Mouse (Mus musculus): ENCODE results near the gene Zfp58. TPM values are rescaled to one million over a fixed set of nuclear protein-coding genes. Genes with fewer than 3 reads are reported as not detected.
"Not testable (repeated sequence)": the region's sequence is repeated elsewhere in the genome, so short reads cannot be mapped to it uniquely, and the experiment has no call there.

Zfp58 gene
- total RNA-seq (2014; fragmentation: Nextera tagmentation) (3.3 and 4.6 TPM in 2 replicates), total RNA-seq (2017) (5.5 and 12.6 TPM in 2 replicates)

- ATAC-seq (replicated peaks; ENCODE audit: low FRiP score, low TSS enrichment, poor library complexity, severe bottlenecking) = peak; percentile 98
Observed at GRCm38 (mm10) chr13:67500084-67500719, at the start of gene Zfp58. Gene Zfp58, minus strand, starts transcription at chr13:67500555.

GRCm38 (mm10) chr13:67545941-67546340 is 45.6 kb upstream of the Zfp58 start:
- ATAC-seq (replicated peaks; ENCODE audit: low FRiP score, low TSS enrichment, poor library complexity, severe bottlenecking) = no peak

GRCm38 (mm10) chr13:67527049-67527730 is 26.8 kb upstream of the Zfp58 start:
- ATAC-seq (replicated peaks; ENCODE audit: low FRiP score, low TSS enrichment, poor library complexity, severe bottlenecking) = no peak

GRCm38 (mm10) chr13:67525753-67526410 is 25.5 kb upstream of the Zfp58 start, which contains the start of the genes Gm26965 and Zfp87:
Gene Gm26965, minus strand, starts transcription at chr13:67526151.
Gene Zfp87, minus strand, starts transcription at chr13:67526177.
- peak; percentile 100 for ATAC-seq (replicated peaks; ENCODE audit: low FRiP score, low TSS enrichment, poor library complexity, severe bottlenecking)

- ATAC-seq (replicated peaks; ENCODE audit: low FRiP score, low TSS enrichment, poor library complexity, severe bottlenecking) = no peak
Observed at GRCm38 (mm10) chr13:67500908-67501307, 553 bp upstream of the Zfp58 start.

- no peak for ATAC-seq (replicated peaks; ENCODE audit: low FRiP score, low TSS enrichment, poor library complexity, severe bottlenecking)
Observed at GRCm38 (mm10) chr13:67495631-67496030, 4.7 kb downstream of the Zfp58 start.

GRCm38 (mm10) chr13:67484424-67484811 is 15.9 kb downstream of the Zfp58 start:
- ATAC-seq (replicated peaks; ENCODE audit: low FRiP score, low TSS enrichment, poor library complexity, severe bottlenecking) = peak; percentile 18

GRCm38 (mm10) chr13:67483625-67484423 is 16.5 kb downstream of the Zfp58 start, which contains the start of gene Zfp874b:
Gene Zfp874b, minus strand, starts transcription at chr13:67484258.
- peak; percentile 97 for ATAC-seq (replicated peaks; ENCODE audit: low FRiP score, low TSS enrichment, poor library complexity, severe bottlenecking)

- ATAC-seq (replicated peaks; ENCODE audit: low FRiP score, low TSS enrichment, poor library complexity, severe bottlenecking) = no peak
Observed at GRCm38 (mm10) chr13:67481528-67481927, 18.8 kb downstream of the Zfp58 start.

- ATAC-seq (replicated peaks; ENCODE audit: low FRiP score, low TSS enrichment, poor library complexity, severe bottlenecking) = no peak
Observed at GRCm38 (mm10) chr13:67469274-67469673, 31.1 kb downstream of the Zfp58 start.

GRCm38 (mm10) chr13:67463506-67464185 is 36.7 kb downstream of the Zfp58 start:
- ATAC-seq (replicated peaks; ENCODE audit: low FRiP score, low TSS enrichment, poor library complexity, severe bottlenecking) = not testable (repeated sequence)

GRCm38 (mm10) chr13:67452021-67452309 is 48.4 kb downstream of the Zfp58 start:
- peak; percentile 25 for ATAC-seq (replicated peaks; ENCODE audit: low FRiP score, low TSS enrichment, poor library complexity, severe bottlenecking)

GRCm38 (mm10) chr13:67451172-67452020 is 49.0 kb downstream of the Zfp58 start, which contains the start of gene Zfp874a:
Gene Zfp874a, minus strand, starts transcription at chr13:67451624.
- ATAC-seq (replicated peaks; ENCODE audit: low FRiP score, low TSS enrichment, poor library complexity, severe bottlenecking) = peak; percentile 100

Other genes with a start within 250 kb of the Zfp58 start
- 4.6 and 9.0 TPM in 2 replicates for gene Zfp458, start 222.1 kb downstream of the Zfp58 start, total RNA-seq (2014; fragmentation: Nextera tagmentation)
- 3.1 and 4.4 TPM in 2 replicates for gene Zfp458, start 222.1 kb downstream of the Zfp58 start, total RNA-seq (2017)
- gene Zfp457, start 194.1 kb downstream of the Zfp58 start, total RNA-seq (2014; fragmentation: Nextera tagmentation) = 2.5 and 4.3 TPM in 2 replicates
- 1.0 TPM in 1 of 2 replicates, not detected in the other for gene Zfp457, start 194.1 kb downstream of the Zfp58 start, total RNA-seq (2017)
- 5.2 and 11.6 TPM in 2 replicates for gene Zfp595, start 168.0 kb downstream of the Zfp58 start, total RNA-seq (2014; fragmentation: Nextera tagmentation)
- gene Zfp595, start 168.0 kb downstream of the Zfp58 start, total RNA-seq (2017) = 4.9 and 8.2 TPM in 2 replicates
- 6.6 and 13.8 TPM in 2 replicates for gene Gm28044, start 140.0 kb downstream of the Zfp58 start, total RNA-seq (2014; fragmentation: Nextera tagmentation)
- gene Gm28044, start 140.0 kb downstream of the Zfp58 start, total RNA-seq (2017) = 3.5 TPM in 1 of 2 replicates, not detected in the other
- gene Zfp953, start 139.9 kb downstream of the Zfp58 start, total RNA-seq (2014; fragmentation: Nextera tagmentation) = 6.1 and 7.5 TPM in 2 replicates
- gene Zfp953, start 139.9 kb downstream of the Zfp58 start, total RNA-seq (2017) = 6.3 and 10.5 TPM in 2 replicates
- gene Gm28041, start 124.8 kb downstream of the Zfp58 start, total RNA-seq (2014; fragmentation: Nextera tagmentation) = 0.66 TPM in 1 of 2 replicates, not detected in the other
- gene Gm28041, start 124.8 kb downstream of the Zfp58 start, total RNA-seq (2017) = 2.3 TPM in 1 of 2 replicates, not detected in the other
- 2.4 and 2.6 TPM in 2 replicates for gene Zfp456, start 124.7 kb downstream of the Zfp58 start, total RNA-seq (2014; fragmentation: Nextera tagmentation)
- gene Zfp456, start 124.7 kb downstream of the Zfp58 start, total RNA-seq (2017) = 1.7 and 3.7 TPM in 2 replicates
- 4.3 and 6.2 TPM in 2 replicates for gene Zfp429, start 100.7 kb downstream of the Zfp58 start, total RNA-seq (2014; fragmentation: Nextera tagmentation)
- 10.5 and 11.5 TPM in 2 replicates for gene Zfp429, start 100.7 kb downstream of the Zfp58 start, total RNA-seq (2017)
- 1.4 and 2.6 TPM in 2 replicates for gene Zfp459, start 79.1 kb downstream of the Zfp58 start, total RNA-seq (2014; fragmentation: Nextera tagmentation)
- gene Zfp459, start 79.1 kb downstream of the Zfp58 start, total RNA-seq (2017) = 1.3 and 1.9 TPM in 2 replicates
- gene Zfp874a, start 48.9 kb downstream of the Zfp58 start, total RNA-seq (2014; fragmentation: Nextera tagmentation) = 8.7 and 14.3 TPM in 2 replicates
- 13.7 and 21.8 TPM in 2 replicates for gene Zfp874a, start 48.9 kb downstream of the Zfp58 start, total RNA-seq (2017)
- gene Zfp874b, start 16.3 kb downstream of the Zfp58 start, total RNA-seq (2014; fragmentation: Nextera tagmentation) = 4.5 and 13.3 TPM in 2 replicates
- gene Zfp874b, start 16.3 kb downstream of the Zfp58 start, total RNA-seq (2017) = 7.6 and 9.2 TPM in 2 replicates
- not detected in 2 replicates for gene Gm26965, start 25.6 kb upstream of the Zfp58 start, total RNA-seq (2014; fragmentation: Nextera tagmentation)
- not detected in 2 replicates for gene Gm26965, start 25.6 kb upstream of the Zfp58 start, total RNA-seq (2017)
- 13.6 and 18.1 TPM in 2 replicates for gene Zfp87, start 25.6 kb upstream of the Zfp58 start, total RNA-seq (2014; fragmentation: Nextera tagmentation)
- 14.1 and 14.7 TPM in 2 replicates for gene Zfp87, start 25.6 kb upstream of the Zfp58 start, total RNA-seq (2017)
- gene Zfp748, start 53.3 kb upstream of the Zfp58 start, total RNA-seq (2014; fragmentation: Nextera tagmentation) = 7.8 and 9.6 TPM in 2 replicates
- 9.4 and 11.8 TPM in 2 replicates for gene Zfp748, start 53.3 kb upstream of the Zfp58 start, total RNA-seq (2017)
- 9.6 and 13.3 TPM in 2 replicates for gene Zfp729b, start 109.2 kb upstream of the Zfp58 start, total RNA-seq (2014; fragmentation: Nextera tagmentation)
- 11.7 and 17.0 TPM in 2 replicates for gene Zfp729b, start 109.2 kb upstream of the Zfp58 start, total RNA-seq (2017)
- not detected in 2 replicates for gene Gm49345, start 137.2 kb upstream of the Zfp58 start, total RNA-seq (2014; fragmentation: Nextera tagmentation)
- 3.5 TPM in 1 of 2 replicates, not detected in the other for gene Gm49345, start 137.2 kb upstream of the Zfp58 start, total RNA-seq (2017)
- 5.4 and 6.7 TPM in 2 replicates for gene Zfp729a, start 137.2 kb upstream of the Zfp58 start, total RNA-seq (2014; fragmentation: Nextera tagmentation)
- 5.3 and 12.8 TPM in 2 replicates for gene Zfp729a, start 137.2 kb upstream of the Zfp58 start, total RNA-seq (2017)
- gene Zfp738, start 186.5 kb upstream of the Zfp58 start, total RNA-seq (2014; fragmentation: Nextera tagmentation) = 13.3 and 13.6 TPM in 2 replicates
- 13.1 and 21.9 TPM in 2 replicates for gene Zfp738, start 186.5 kb upstream of the Zfp58 start, total RNA-seq (2017)
- gene Zfp65, start 228.6 kb upstream of the Zfp58 start, total RNA-seq (2014; fragmentation: Nextera tagmentation) = 7.2 and 12.7 TPM in 2 replicates
- gene Zfp65, start 228.6 kb upstream of the Zfp58 start, total RNA-seq (2017) = 16.6 and 17.6 TPM in 2 replicates

Data from megakaryocyte-erythroid progenitor cell, adult 5-6 weeks (primary cell).